Comparison of ENCODE assay signal across 22 mouse cellular contexts in the genomic region with DNA sequence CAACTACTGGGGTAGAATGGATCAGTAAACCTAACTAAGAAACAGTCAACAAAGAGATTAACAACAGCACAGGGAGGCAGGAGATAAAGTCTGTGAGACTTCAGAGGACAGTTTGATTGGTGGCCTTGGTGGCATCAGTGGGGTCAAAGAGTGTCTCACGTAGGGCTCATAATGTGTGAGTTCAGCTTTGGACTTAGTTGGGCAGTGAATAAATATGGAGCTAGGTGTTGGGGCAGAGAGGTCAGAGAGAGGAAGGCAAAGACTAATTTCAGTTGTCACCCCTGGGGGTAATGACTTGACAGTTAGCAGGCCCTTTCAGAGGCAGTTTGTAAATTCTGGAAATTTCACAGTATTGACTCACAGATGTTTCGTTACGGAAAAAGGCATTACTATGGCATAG.
"Had no signal": no experiment of that assay in that cellular context is flagged by ENCODE, and none has a peak within 500 bp of the region (broad histone marks: within the 10 kb centered on the region; RNA-seq: fewer than 3 reads in every experiment).

No protein-coding gene starts in this region.

- ATAC-seq: hindbrain, postnatal 0 days; intestine, embryonic 16.5 days had no signal

- H3K4me2 ChIP-seq: heart, embryonic 11.5 days; hindbrain, embryonic 13.5 days; hindbrain, embryonic 15.5 days; kidney, embryonic 15.5 days; limb, embryonic 13.5 days; limb, embryonic 15.5 days had no signal

- H3K27ac ChIP-seq: hindbrain, embryonic 13.5 days; hindbrain, embryonic 15.5 days; hindbrain, postnatal 0 days; kidney, embryonic 15.5 days; kidney, postnatal 0 days; limb, embryonic 13.5 days; limb, embryonic 15.5 days; liver, embryonic 14.5 days had no signal

- H3K9ac ChIP-seq: hindbrain, embryonic 13.5 days; hindbrain, embryonic 15.5 days; kidney, embryonic 15.5 days; limb, embryonic 13.5 days; limb, embryonic 15.5 days; liver, embryonic 14.5 days had no signal

- H3K9me3 ChIP-seq: hindbrain, embryonic 13.5 days; hindbrain, embryonic 15.5 days; kidney, embryonic 15.5 days; limb, embryonic 13.5 days; limb, embryonic 15.5 days had no signal

- H3K4me1 ChIP-seq: hindbrain, embryonic 15.5 days; limb, embryonic 15.5 days had no signal

- DNase-seq: gastrocnemius, postnatal 14 days; gastrocnemius, postnatal 36 days; heart, adult 2 months; kidney, adult 11 months; kidney, adult 2 months; kidney, adult 9 months; kidney, postnatal 14 days; kidney, postnatal 36 days; layer of hippocampus, adult 9-11 months; layer of hippocampus, postnatal 36 days; left cerebral cortex, postnatal 4 days; lung, adult 18-20 months had no signal

- H3K36me3 ChIP-seq: hindbrain, embryonic 13.5 days; hindbrain, embryonic 15.5 days; kidney, embryonic 15.5 days; limb, embryonic 13.5 days; limb, embryonic 15.5 days had no signal

- H3K4me3 ChIP-seq: heart, adult 2 months; hindbrain, embryonic 13.5 days; hindbrain, embryonic 15.5 days; kidney, embryonic 15.5 days; limb, embryonic 13.5 days; limb, embryonic 15.5 days had no signal

- H3K27me3 ChIP-seq: hindbrain, embryonic 13.5 days; hindbrain, embryonic 15.5 days; kidney, embryonic 15.5 days; limb, embryonic 13.5 days; limb, embryonic 15.5 days had no signal
